Mouse (Mus musculus): ENCODE measurements around the gene Gnpnat1.

Gnpnat1 gene

DNA sequence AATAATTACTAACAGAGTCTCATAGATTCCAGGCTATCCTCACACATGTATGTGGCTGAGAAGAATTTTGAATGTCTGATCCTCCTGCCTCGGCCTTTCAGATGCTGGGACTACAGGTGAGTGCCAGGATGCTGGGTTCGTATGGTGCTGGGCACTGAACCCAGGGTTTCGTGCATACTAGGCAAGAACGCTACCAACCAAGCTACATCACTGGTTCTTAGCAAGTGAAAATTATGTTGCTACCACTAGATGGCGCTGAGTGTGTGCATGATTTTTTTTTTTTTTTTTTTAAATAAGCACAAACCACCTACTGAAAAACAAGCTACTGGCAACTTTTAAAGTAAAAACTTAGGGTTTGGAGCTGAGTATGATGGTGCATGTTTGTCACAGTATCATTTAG lies 18.5 kb upstream of the Gnpnat1 start:
- Histone ChIP-seq H3K27me3 (ENCODE audit: insufficient read depth, low read length) (no peaks in the 10 kb centered on the region), H3K9me3 (ENCODE audit: low read length) (peaks cover 14% of the 10 kb centered on the region), H3K36me3 (ENCODE audit: insufficient read depth, low read length) (no peaks in the 10 kb centered on the region), H3K4me3 (replicated peaks; ENCODE audit: low read length) (no peak overlapping the region), H3K4me1 (replicated peaks; ENCODE audit: low read depth, low read length) (no peaks in the 10 kb centered on the region)
- no peak for TF ChIP-seq POU5F1 (IDR thresholded peaks at IDR 0.05; ENCODE audit: borderline replicate concordance, low read length)
- peak; percentile 61 for TF ChIP-seq CTCF (conservative IDR thresholded peaks at IDR 0.05; ENCODE audit: low read length)

- no peaks in the 10 kb centered on the region for H3K4me1 ChIP-seq (replicated peaks; ENCODE audit: low read depth, low read length)
- TF ChIP-seq NANOG (IDR thresholded peaks at IDR 0.05; ENCODE audit: borderline replicate concordance, low read length) (no peak), POU5F1 (IDR thresholded peaks at IDR 0.05; ENCODE audit: borderline replicate concordance, low read length) (no peak), CTCF (conservative IDR thresholded peaks at IDR 0.05; ENCODE audit: low read length) (no peak)
- H3K27me3 ChIP-seq (ENCODE audit: insufficient read depth, low read length), result no peaks in the 10 kb centered on the region
- peaks cover 11% of the 10 kb centered on the region for H3K9me3 ChIP-seq (ENCODE audit: low read length)
- H3K4me3 ChIP-seq (replicated peaks; ENCODE audit: low read length), result no peak overlapping the region
- H3K36me3 ChIP-seq (ENCODE audit: insufficient read depth, low read length), result no peaks in the 10 kb centered on the region
Observed at GRCm38 (mm10) chr14:45422371-45422770, 17.7 kb upstream of the Gnpnat1 start.

GRCm38 (mm10) chr14:45419323-45419722 lies 14.6 kb upstream of the Gnpnat1 start:
- Histone ChIP-seq H3K4me1 (replicated peaks; ENCODE audit: low read depth, low read length) (no peaks in the 10 kb centered on the region), H3K36me3 (ENCODE audit: insufficient read depth, low read length) (no peaks in the 10 kb centered on the region), H3K4me3 (replicated peaks; ENCODE audit: low read length) (no peak overlapping the region), H3K9me3 (ENCODE audit: low read length) (no peaks in the 10 kb centered on the region), H3K27me3 (ENCODE audit: insufficient read depth, low read length) (no peaks in the 10 kb centered on the region)
- no peak for TF ChIP-seq CTCF (conservative IDR thresholded peaks at IDR 0.05; ENCODE audit: low read length)
- TF ChIP-seq NANOG (IDR thresholded peaks at IDR 0.05; ENCODE audit: borderline replicate concordance, low read length), result no peak
- no peak for TF ChIP-seq POU5F1 (IDR thresholded peaks at IDR 0.05; ENCODE audit: borderline replicate concordance, low read length)

- no peaks in the 10 kb centered on the region for H3K27me3 ChIP-seq (ENCODE audit: insufficient read depth, low read length)
- no peaks in the 10 kb centered on the region for H3K4me1 ChIP-seq (replicated peaks; ENCODE audit: low read depth, low read length)
- TF ChIP-seq CTCF (conservative IDR thresholded peaks at IDR 0.05; ENCODE audit: low read length) (no peak), POU5F1 (IDR thresholded peaks at IDR 0.05; ENCODE audit: borderline replicate concordance, low read length) (no peak), NANOG (IDR thresholded peaks at IDR 0.05; ENCODE audit: borderline replicate concordance, low read length) (no peak)
- H3K36me3 ChIP-seq (ENCODE audit: insufficient read depth, low read length), result no peaks in the 10 kb centered on the region
- no peaks in the 10 kb centered on the region for H3K9me3 ChIP-seq (ENCODE audit: low read length)
- H3K4me3 ChIP-seq (replicated peaks; ENCODE audit: low read length), result no peak overlapping the region
Observed at GRCm38 (mm10) chr14:45418553-45418952, 13.8 kb upstream of the Gnpnat1 start.

- Histone ChIP-seq H3K27me3 (ENCODE audit: insufficient read depth, low read length) (no peaks in the 10 kb centered on the region), H3K9me3 (ENCODE audit: low read length) (no peaks in the 10 kb centered on the region), H3K4me1 (replicated peaks; ENCODE audit: low read depth, low read length) (no peaks in the 10 kb centered on the region), H3K36me3 (ENCODE audit: insufficient read depth, low read length) (no peaks in the 10 kb centered on the region), H3K4me3 (replicated peaks; ENCODE audit: low read length) (no peak overlapping the region)
- TF ChIP-seq CTCF (conservative IDR thresholded peaks at IDR 0.05; ENCODE audit: low read length) (no peak), NANOG (IDR thresholded peaks at IDR 0.05; ENCODE audit: borderline replicate concordance, low read length) (no peak), POU5F1 (IDR thresholded peaks at IDR 0.05; ENCODE audit: borderline replicate concordance, low read length) (no peak)
Observed at GRCm38 (mm10) chr14:45416265-45416664, 11.6 kb upstream of the Gnpnat1 start.

DNA sequence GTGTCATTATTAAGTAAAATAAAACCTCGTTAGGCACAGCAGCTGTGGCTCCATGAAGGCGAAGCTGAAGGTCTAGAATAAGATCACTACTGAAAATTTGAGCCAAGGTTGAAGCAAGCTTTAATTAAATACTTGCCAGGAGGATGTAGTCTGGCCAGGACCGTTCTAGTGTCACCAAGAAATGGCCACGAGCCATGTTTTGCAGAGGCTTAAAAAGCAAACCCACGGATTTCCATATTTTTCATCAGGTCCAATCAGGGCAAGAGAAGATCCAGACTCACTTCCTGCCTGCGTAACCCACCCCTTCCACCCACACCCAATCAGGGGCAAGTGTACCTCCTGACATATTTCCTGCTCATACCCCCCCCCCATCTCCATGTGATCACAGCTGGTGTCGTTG lies 1.1 kb downstream of the Gnpnat1 start:
- H3K4me3 ChIP-seq (replicated peaks; ENCODE audit: low read length), result no peak overlapping the region
- no peaks in the 10 kb centered on the region for H3K27me3 ChIP-seq (ENCODE audit: insufficient read depth, low read length)
- H3K4me1 ChIP-seq (replicated peaks; ENCODE audit: low read depth, low read length), result no peaks in the 10 kb centered on the region
- no peak for TF ChIP-seq NANOG (IDR thresholded peaks at IDR 0.05; ENCODE audit: borderline replicate concordance, low read length)
- no peak for TF ChIP-seq CTCF (conservative IDR thresholded peaks at IDR 0.05; ENCODE audit: low read length)
- TF ChIP-seq POU5F1 (IDR thresholded peaks at IDR 0.05; ENCODE audit: borderline replicate concordance, low read length), result no peak
- H3K9me3 ChIP-seq (ENCODE audit: low read length), result no peaks in the 10 kb centered on the region
- no peaks in the 10 kb centered on the region for H3K36me3 ChIP-seq (ENCODE audit: insufficient read depth, low read length)

DNA sequence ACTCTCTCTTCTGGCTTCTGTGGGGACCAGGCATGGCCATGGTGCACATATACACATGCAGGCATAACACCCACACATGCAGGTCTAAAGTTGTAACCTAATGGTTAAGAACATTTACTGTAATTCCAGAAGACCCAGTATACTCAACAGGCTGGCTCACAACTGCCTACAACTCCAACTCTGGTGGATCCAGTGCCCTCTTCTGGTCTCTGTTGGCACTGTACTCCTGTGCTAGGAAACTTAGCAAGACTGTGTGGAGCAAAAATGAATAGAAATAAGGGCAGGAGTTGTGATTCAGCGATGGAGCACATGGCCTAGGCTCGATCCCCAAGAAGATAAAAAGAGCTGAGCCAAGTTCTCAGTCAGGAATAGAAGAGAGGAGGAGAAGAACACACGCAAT lies 4.9 kb downstream of the Gnpnat1 start:
- Histone ChIP-seq H3K4me1 (replicated peaks; ENCODE audit: low read depth, low read length) (no peaks in the 10 kb centered on the region), H3K9me3 (ENCODE audit: low read length) (no peaks in the 10 kb centered on the region), H3K27me3 (ENCODE audit: insufficient read depth, low read length) (no peaks in the 10 kb centered on the region), H3K4me3 (replicated peaks; ENCODE audit: low read length) (no peak overlapping the region), H3K36me3 (ENCODE audit: insufficient read depth, low read length) (no peaks in the 10 kb centered on the region)
- TF ChIP-seq POU5F1 (IDR thresholded peaks at IDR 0.05; ENCODE audit: borderline replicate concordance, low read length) (no peak), CTCF (conservative IDR thresholded peaks at IDR 0.05; ENCODE audit: low read length) (peak; percentile 52)

- TF ChIP-seq POU5F1 (IDR thresholded peaks at IDR 0.05; ENCODE audit: borderline replicate concordance, low read length), result no peak
- TF ChIP-seq CTCF (conservative IDR thresholded peaks at IDR 0.05; ENCODE audit: low read length), result no peak
- no peak for TF ChIP-seq NANOG (IDR thresholded peaks at IDR 0.05; ENCODE audit: borderline replicate concordance, low read length)
- H3K4me1 ChIP-seq (replicated peaks; ENCODE audit: low read depth, low read length), result peaks cover 24% of the 10 kb centered on the region
- peak overlapping the region; percentile 99 for H3K4me3 ChIP-seq (replicated peaks; ENCODE audit: low read length)
- peaks cover 12% of the 10 kb centered on the region for H3K36me3 ChIP-seq (ENCODE audit: insufficient read depth, low read length)
- H3K27me3 ChIP-seq (ENCODE audit: insufficient read depth, low read length), result no peaks in the 10 kb centered on the region
- H3K9me3 ChIP-seq (ENCODE audit: low read length), result peaks cover 25% of the 10 kb centered on the region
Observed at GRCm38 (mm10) chr14:45389194-45389593, 15.5 kb downstream of the Gnpnat1 start.

DNA sequence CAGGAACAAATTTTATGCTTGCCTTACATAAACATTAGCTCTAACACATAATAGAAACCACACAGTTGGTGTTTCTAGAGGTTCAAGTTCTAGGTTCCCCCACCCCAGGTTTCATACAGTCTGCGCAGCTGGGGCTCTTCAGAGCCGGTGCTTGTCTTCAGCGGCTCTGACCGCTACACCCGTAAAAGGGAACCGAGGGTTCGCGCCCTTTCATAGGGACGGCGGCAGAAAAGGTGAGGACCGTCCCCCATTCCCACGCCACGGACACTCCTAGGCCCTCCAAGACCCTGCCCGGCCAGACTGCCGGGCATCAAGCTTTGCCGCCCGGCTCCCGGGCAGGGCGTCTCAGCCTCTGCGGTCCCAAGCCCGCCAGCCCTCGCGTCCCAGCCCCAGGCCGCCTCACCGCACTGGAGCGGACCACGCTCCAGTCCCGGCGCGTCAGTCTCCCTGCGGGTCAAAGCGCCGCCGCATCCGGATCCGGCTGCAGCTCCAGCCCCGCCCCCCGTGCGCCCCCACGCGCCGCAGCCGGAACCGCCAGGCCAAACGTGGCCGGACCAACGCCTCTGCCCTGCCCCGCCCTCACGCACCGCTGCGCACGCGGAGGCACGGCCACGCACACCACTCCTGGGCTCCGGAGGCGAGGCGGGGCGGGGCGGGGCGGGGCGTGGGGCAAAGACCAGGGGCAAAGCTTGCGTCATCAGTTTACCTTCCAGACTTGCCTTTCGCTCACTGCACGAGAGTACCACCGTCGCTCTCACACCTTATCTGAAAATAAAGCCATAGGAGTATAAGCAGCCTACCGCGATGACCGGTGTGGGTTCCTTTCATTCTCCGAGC lies 16.1 kb downstream of the Gnpnat1 start:
- H3K9me3 ChIP-seq (ENCODE audit: low read length), result peaks cover 25% of the 10 kb centered on the region
- TF ChIP-seq CTCF (conservative IDR thresholded peaks at IDR 0.05; ENCODE audit: low read length) (no peak), POU5F1 (IDR thresholded peaks at IDR 0.05; ENCODE audit: borderline replicate concordance, low read length) (no peak), NANOG (IDR thresholded peaks at IDR 0.05; ENCODE audit: borderline replicate concordance, low read length) (no peak)

More for the DNA sequence above, 16.1 kb downstream of the Gnpnat1 start:
- peaks cover 15% of the 10 kb centered on the region for H3K36me3 ChIP-seq (ENCODE audit: insufficient read depth, low read length)
- H3K27me3 ChIP-seq (ENCODE audit: insufficient read depth, low read length), result no peaks in the 10 kb centered on the region
- peaks cover 24% of the 10 kb centered on the region for H3K4me1 ChIP-seq (replicated peaks; ENCODE audit: low read depth, low read length)
- H3K4me3 ChIP-seq (replicated peaks; ENCODE audit: low read length), result peak overlapping the region; percentile 99
